Mouse (Mus musculus) midbrain, embryonic 11.5 days (tissue): ENCODE measurements at regions not wholly inside any gene's neighbourhood (a gene's known extent, or its start where the extent isn't known, plus 50 kb on each side); places are given as distances from the start of the nearest gene placed in this dataset.
A peak's percentile ranks its signal among the peaks of the same experiment; 100 is the strongest.

Experiments used
- ATAC-seq: fragments of 200-750 bp; cut with Nextera tagmentation; 2 replicates; pipeline ENCODE4 v1.8.0; 2017; ENCODE audit warnings: moderate TSS enrichment, moderate library complexity; ENCODE audit not compliant: low FRiP score
- DNase-seq: peaks from one replicate; pipeline ENCODE4 v3.0.0; 2015; ENCODE audit warnings: low spot score; ENCODE audit errors: missing footprints
- H3K27ac ChIP-seq: fragments of 300-500 bp; sonication (generic); 2 replicates; pipeline ENCODE4 v1.5.1; 2014; ENCODE audit warnings: low read depth, low read length
- H3K27me3 ChIP-seq: fragments of 300-500 bp; sonication (generic); 2 replicates; pipeline ENCODE4 v1.6.1; 2014; ENCODE audit warnings: mild to moderate bottlenecking, low read length, moderate library complexity, mixed read lengths; ENCODE audit not compliant: control insufficient read depth, insufficient read depth
- H3K36me3 ChIP-seq: fragments of 300-500 bp; sonication (generic); 2 replicates; pipeline ENCODE4 v1.6.1; 2014; ENCODE audit warnings: mild to moderate bottlenecking, low read length, moderate library complexity, mixed read lengths; ENCODE audit not compliant: control insufficient read depth, insufficient read depth
- H3K4me1 ChIP-seq: fragments of 300-500 bp; sonication (generic); 2 replicates; pipeline ENCODE4 v1.6.1; 2014; ENCODE audit warnings: low read length; ENCODE audit not compliant: control insufficient read depth, insufficient read depth
- H3K4me2 ChIP-seq: fragments of 300-500 bp; sonication (generic); 2 replicates; pipeline ENCODE4 v1.6.1; 2014; ENCODE audit warnings: mild to moderate bottlenecking, moderate library complexity
- H3K4me3 ChIP-seq: fragments of 300-500 bp; sonication (generic); 2 replicates; pipeline ENCODE4 v1.5.1; 2014; ENCODE audit warnings: low read depth, low read length
- H3K9ac ChIP-seq: fragments of 300-500 bp; sonication (generic); 2 replicates; pipeline ENCODE4 v1.6.1; 2014; ENCODE audit warnings: low read length
- H3K9me3 ChIP-seq: fragments of 300-500 bp; sonication (generic); 2 replicates; pipeline ENCODE4 v1.6.1; 2016; ENCODE audit warnings: low read length; ENCODE audit not compliant: control insufficient read depth
- WGBS: fragments of 180-500 bp; shearing (Covaris S2); extraction: QIAGEN DNeasy Blood & Tissue Kit; methylation state at CpG from one replicate; pipeline ENCODE4 v1.1.7; 2014; 5-methylcytosine and 5-hydroxymethylcytosine counted together

- no peak overlapping the region for H3K9ac ChIP-seq
- 78% methylated on average over 2 of the region's 2 CpGs for WGBS
- no peak for DNase-seq
These were observed 696.8 kb downstream of the Tmem114 start for GRCm38 (mm10) chr16:7728186-7728585.

DNA sequence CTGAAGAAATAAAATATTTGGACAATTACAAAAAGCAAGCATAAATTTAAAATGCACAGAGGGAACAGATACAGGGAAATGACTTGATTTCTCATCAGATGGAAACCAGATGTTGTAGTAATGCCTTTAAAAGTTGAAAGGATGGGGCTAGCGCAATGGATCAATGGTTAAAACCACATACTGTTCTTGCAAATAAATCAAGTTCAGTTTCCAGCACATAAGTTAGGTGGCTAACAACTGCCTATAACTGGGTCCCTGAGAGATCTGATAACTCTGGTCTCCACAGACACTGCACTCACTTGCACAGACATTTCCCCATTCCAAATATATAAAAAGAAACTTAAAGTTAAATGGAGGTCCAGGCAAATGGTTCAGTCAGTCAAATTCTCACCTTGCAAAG, 699.7 kb downstream of the Tmem114 start:
- Histone ChIP-seq H3K36me3 (no peaks in the 10 kb centered on the region), H3K4me2 (no peak overlapping the region), H3K9me3 (no peaks in the 10 kb centered on the region), H3K4me1 (no peaks in the 10 kb centered on the region), H3K27me3 (no peaks in the 10 kb centered on the region), H3K27ac (no peak overlapping the region), H3K4me3 (no peak overlapping the region), H3K9ac (no peak overlapping the region)
- DNase-seq, result no peak
- WGBS, result 79% methylated on average over 1 of the region's 1 CpGs
- ATAC-seq, result no peak

More at GRCm38 (mm10) chr16:7728186-7728585, 696.8 kb downstream of the Tmem114 start:
- Histone ChIP-seq H3K36me3 (no peaks in the 10 kb centered on the region), H3K9me3 (no peaks in the 10 kb centered on the region), H3K4me1 (no peaks in the 10 kb centered on the region), H3K4me3 (no peak overlapping the region), H3K4me2 (no peak overlapping the region), H3K27me3 (no peaks in the 10 kb centered on the region), H3K27ac (no peak overlapping the region)
- no peak for ATAC-seq

DNA sequence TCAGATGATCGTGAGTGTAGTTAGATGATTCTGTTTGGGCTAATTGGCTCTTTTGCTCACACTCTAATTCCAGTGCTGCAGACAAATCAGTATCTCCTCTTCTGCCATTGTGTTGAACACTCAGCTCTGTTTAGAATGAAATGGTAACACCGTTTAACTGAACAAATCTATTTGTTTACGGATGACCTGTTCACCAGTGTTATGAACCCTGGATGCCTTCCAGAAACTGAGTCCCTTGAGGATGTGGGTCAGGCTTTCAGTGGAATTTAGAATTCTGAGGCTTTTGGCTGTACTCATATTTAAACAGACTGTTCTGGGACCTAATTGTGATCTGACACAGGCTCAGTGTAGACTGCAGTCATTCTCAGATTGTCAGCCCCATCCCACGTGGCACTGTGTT, 723.5 kb downstream of the Tmem114 start:
- no peaks in the 10 kb centered on the region for H3K9me3 ChIP-seq
- no peak overlapping the region for H3K27ac ChIP-seq
- no peaks in the 10 kb centered on the region for H3K27me3 ChIP-seq
- H3K4me2 ChIP-seq, result no peak overlapping the region
- H3K4me1 ChIP-seq, result no peaks in the 10 kb centered on the region
- no peaks in the 10 kb centered on the region for H3K36me3 ChIP-seq
- no peak for DNase-seq
- WGBS, result 69% methylated on average over 4 of the region's 4 CpGs
- no peak overlapping the region for H3K4me3 ChIP-seq
- no peak for ATAC-seq
- H3K9ac ChIP-seq, result no peak overlapping the region

DNA sequence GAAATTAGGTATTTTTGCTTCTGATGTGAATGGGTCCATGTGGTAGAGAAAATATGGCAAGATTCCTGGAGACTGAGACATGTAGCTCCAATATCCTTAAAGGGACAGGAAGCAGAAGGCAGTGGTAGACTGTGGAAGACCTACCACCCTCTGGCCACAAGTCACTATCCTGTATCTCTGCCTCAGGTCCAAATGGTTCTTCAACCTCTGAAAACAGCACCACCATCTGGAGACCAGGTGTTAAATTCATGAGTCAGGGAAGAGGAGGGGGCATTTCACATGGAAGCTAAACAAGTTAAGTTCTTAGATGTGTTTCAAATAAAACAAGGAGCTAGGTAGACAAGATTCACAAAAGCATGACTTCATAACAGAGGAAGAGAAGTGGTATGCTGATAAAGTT, 739.5 kb downstream of the Tmem114 start:
- no peaks in the 10 kb centered on the region for H3K27me3 ChIP-seq
- no peaks in the 10 kb centered on the region for H3K9me3 ChIP-seq
- DNase-seq, result no peak
- no peak overlapping the region for H3K4me2 ChIP-seq
- no peak overlapping the region for H3K4me3 ChIP-seq
- no peak overlapping the region for H3K27ac ChIP-seq
- no peaks in the 10 kb centered on the region for H3K4me1 ChIP-seq
- ATAC-seq, result no peak
- no peaks in the 10 kb centered on the region for H3K36me3 ChIP-seq
- no peak overlapping the region for H3K9ac ChIP-seq

- Histone ChIP-seq H3K27me3 (no peaks in the 10 kb centered on the region), H3K4me1 (no peaks in the 10 kb centered on the region), H3K9me3 (0 out of 2 replicates have a peak, but pooled peaks cover 3% of the 10 kb centered on the region), H3K4me3 (no peak overlapping the region), H3K4me2 (no peak overlapping the region), H3K36me3 (no peaks in the 10 kb centered on the region), H3K9ac (no peak overlapping the region), H3K27ac (no peak overlapping the region)
- WGBS, result 12% methylated on average over 2 of the region's 2 CpGs
- ATAC-seq (no peak), DNase-seq (no peak)
These were observed 758.8 kb downstream of the Tmem114 start for GRCm38 (mm10) chr16:7666096-7666495.

DNA sequence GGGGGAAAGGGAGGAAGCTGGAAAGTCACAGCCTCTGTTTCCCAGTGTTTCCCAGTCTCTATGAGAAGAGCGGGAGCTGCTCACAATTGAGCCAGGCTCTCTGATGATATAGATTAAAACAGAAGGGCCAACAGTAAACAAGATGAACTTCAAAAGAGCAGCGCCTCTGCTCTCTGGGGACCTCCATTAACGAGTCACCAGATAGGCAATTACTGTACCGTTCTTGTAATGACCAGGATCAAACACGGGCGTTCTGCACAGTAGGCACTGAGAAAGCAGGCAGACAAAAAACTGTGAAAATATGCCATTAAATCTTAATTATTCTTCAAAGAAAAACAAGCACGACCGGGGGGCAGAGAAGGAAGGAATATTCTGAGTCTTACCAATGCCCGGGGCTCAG, 766.8 kb downstream of the Tmem114 start:
- Histone ChIP-seq H3K4me1 (no peaks in the 10 kb centered on the region), H3K4me2 (no peak overlapping the region), H3K27ac (no peak overlapping the region), H3K4me3 (no peak overlapping the region), H3K27me3 (no peaks in the 10 kb centered on the region), H3K9me3 (no peaks in the 10 kb centered on the region), H3K36me3 (no peaks in the 10 kb centered on the region), H3K9ac (no peak overlapping the region)
- DNase-seq (no peak), ATAC-seq (no peak)
- WGBS, result 69% methylated on average over 9 of the region's 9 CpGs

DNA sequence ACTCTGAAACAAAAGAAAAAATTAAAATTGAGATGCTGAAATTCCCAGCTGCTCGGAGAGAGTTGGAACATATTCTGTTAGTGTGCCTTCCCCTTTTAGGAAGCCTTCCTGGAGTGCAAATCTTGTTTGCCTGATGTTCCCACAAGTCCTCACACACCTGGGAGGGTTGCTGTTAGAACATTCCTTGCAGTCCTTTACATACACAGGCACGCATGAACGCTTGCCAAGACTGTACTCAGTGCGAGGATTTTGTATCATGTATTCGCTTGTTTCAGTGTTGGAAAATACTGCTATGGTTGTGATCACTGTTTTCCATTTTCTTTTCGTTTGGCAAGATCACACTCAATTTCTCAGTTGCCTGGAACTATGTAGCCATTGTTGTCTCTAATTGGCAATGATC, 770.5 kb downstream of the Tmem114 start:
- no peak overlapping the region for H3K9ac ChIP-seq
- H3K4me1 ChIP-seq, result peaks cover 4% of the 10 kb centered on the region; the same call in 1 of the 2 replicates
- DNase-seq (no peak), ATAC-seq (no peak)
- H3K27ac ChIP-seq, result no peak overlapping the region
- WGBS, result 92% methylated on average over 6 of the region's 6 CpGs
- no peaks in the 10 kb centered on the region for H3K27me3 ChIP-seq
- no peak overlapping the region for H3K4me2 ChIP-seq
- H3K4me3 ChIP-seq, result no peak overlapping the region
- H3K36me3 ChIP-seq, result no peaks in the 10 kb centered on the region
- no peaks in the 10 kb centered on the region for H3K9me3 ChIP-seq

- WGBS, result 23% methylated on average over 1 of the region's 1 CpGs
- Histone ChIP-seq H3K9me3 (no peaks in the 10 kb centered on the region), H3K27me3 (no peaks in the 10 kb centered on the region), H3K4me3 (no peak overlapping the region), H3K27ac (no peak overlapping the region), H3K4me2 (no peak overlapping the region), H3K9ac (no peak overlapping the region), H3K4me1 (peaks cover 4% of the 10 kb centered on the region; the same call in 1 of the 2 replicates), H3K36me3 (no peaks in the 10 kb centered on the region)
- DNase-seq (peak; percentile 57), ATAC-seq (no peak)
These were observed 775.2 kb downstream of the Tmem114 start for GRCm38 (mm10) chr16:7649771-7650170.

- no peaks in the 10 kb centered on the region for H3K27me3 ChIP-seq
- DNase-seq (peak; percentile 75), ATAC-seq (peak; percentile 84)
- H3K27ac ChIP-seq, result no peak overlapping the region
- H3K4me2 ChIP-seq, result no peak overlapping the region
- peaks cover 4% of the 10 kb centered on the region; the same call in 1 of the 2 replicates for H3K4me1 ChIP-seq
- no peaks in the 10 kb centered on the region for H3K36me3 ChIP-seq
- H3K4me3 ChIP-seq, result no peak overlapping the region
- no peak overlapping the region for H3K9ac ChIP-seq
- no peaks in the 10 kb centered on the region for H3K9me3 ChIP-seq
These were observed 777.5 kb downstream of the Tmem114 start for GRCm38 (mm10) chr16:7647275-7647926.
